Mouse (Mus musculus) c-Kit-positive CD71-negative TER-119-negative erythroid progenitor cells, embryonic 14.5 days (primary cell): ENCODE measurements at regions not wholly inside any gene's neighbourhood (a gene's known extent, or its start where the extent isn't known, plus 50 kb on each side); places are given as distances from the start of the nearest gene placed in this dataset.

ENCODE experiments used
- DNase-seq: peaks from one replicate; pipeline ENCODE4 v3.0.0-alpha.2; 2013; ENCODE audit warnings: low read depth

DNA sequence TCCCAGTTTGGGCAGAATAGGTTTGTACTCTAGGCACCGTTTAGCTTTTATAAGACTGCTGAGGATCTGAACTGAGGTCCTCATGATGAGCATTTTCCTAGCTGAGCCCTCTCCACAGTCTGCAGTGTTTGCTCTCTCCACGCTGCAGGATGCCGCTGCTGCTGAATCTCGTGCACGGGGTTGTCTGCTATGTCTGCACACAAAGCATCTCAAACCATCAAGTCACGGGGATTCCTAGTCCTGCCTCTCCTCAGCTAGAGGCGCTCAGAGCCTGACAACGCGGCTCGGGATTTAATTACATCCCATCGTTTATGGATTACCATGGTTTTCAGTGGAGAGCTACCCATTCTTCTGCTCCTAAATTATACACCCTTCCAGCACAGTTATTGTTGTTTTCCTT, 175.6 kb downstream of the Rnf144b start:
- DNase-seq, result no peak

DNA sequence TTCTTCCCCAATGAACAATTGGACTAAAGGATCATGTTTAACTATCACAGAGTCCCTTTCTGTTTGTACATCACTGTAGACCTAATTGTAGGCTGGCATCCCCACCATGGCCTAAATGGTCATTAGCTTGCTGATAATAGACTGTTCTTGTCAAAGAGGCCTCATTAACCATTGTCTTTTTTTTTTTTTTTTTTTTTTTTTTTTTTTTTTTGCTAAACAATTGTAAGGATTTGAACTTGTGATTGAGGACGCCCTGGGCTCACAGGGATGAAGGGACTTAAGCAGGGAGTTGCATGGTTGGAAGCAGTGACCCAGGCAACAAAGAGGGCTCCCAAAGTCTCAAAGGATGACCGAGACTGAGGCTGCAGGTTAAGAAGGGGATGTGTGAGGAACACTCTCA, 178.0 kb downstream of the Rnf144b start:
- no peak for DNase-seq

DNA sequence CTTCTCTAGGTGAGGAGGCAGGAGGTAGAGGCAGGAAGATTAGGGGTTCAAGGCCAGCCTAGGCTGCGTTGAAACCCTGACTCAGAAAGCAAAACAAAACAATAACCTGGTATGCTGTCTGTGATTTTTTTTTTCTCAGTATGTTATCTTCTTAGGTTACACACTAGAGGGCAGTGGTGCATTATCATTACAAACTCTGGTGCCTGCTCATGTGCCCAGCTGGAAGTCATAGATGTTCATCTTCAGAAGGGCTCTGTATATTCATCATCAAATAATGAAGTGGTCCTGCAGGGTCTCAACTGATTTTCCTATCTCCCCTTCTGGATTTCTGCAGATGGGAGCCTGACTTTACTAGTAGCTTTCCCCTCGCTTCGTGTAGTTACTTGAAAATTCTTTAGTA, 178.6 kb downstream of the Rnf144b start:
- no peak for DNase-seq

DNA sequence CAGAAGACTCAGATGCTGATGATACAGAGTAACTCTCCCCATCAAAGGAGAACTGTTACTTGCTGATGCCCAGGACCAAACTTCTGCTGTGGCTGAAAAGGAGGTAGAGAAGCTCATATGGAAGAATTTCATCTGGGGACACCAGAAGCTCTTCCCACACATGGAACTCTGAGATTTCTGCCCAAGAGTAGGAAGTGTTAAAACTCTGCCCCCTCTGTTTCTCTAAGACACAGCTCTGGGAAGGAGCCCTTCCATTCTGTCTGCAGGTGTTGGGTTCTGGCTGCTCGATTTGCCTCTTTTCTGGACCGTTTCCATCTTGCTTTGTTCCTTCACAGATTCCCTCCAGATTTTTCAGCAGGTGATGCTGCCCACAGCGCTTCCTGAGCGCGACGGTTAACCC, 187.0 kb downstream of the Rnf144b start:
- no peak for DNase-seq

DNA sequence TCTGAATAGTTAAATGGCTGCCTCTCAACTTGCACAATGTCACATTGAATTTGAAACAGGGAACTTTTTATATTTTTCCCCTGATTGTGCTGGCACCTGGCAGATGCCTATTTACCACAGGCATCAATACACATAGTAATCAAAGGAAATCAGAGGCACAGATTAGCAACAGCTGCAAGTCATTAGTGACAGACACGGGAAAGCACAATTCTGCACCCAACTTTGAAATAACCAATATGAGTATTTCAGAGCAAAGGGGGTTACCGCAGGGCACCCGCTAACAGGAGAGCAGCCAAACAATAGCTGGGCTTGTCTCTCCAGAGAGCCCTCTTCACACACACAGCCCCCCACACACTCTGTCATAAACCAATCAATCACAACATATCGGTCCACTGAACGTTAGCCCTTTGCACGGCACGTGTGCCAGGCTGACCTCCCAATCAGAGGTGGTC, 188.3 kb downstream of the Rnf144b start:
- DNase-seq, result no peak

DNA sequence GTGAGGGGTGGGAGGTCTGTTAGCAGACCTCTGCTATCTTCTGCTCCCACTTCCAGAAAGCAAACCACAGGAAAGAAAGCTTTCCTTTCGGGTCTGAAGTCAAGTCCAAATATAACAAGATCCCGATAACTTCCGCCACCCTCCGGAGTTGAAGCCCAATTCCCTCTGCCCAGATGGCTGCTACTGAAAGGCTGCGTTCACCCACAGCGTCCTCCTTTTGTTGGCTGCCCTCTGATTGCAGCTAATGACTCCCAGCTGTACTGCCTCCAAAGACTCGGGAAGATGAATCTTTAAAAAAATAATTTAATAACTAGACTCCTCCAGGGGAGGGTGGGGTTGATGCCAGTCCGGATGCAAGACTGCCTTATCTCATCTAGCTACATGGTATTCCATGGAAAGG, 197.1 kb downstream of the Rnf144b start:
- no peak for DNase-seq

DNA sequence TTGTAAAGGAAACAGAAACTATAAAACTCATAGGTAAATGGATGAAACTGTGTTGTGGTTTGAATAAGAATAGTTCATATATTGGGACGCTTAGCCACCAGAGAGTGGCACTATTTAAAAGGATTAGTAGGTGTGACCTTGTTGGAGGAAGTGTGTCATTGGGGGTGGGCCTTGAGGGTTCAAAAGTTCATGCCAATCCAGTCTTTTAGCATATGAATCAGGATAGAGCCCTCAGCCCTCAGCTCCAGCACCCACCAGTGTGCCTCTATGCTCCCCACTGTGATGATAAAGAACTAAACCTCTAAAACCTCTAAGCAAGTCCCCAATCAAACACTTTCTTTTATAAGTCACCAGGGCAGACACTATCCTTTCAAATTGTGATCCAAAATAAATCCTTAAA, 199.4 kb downstream of the Rnf144b start:
- no peak for DNase-seq

DNA sequence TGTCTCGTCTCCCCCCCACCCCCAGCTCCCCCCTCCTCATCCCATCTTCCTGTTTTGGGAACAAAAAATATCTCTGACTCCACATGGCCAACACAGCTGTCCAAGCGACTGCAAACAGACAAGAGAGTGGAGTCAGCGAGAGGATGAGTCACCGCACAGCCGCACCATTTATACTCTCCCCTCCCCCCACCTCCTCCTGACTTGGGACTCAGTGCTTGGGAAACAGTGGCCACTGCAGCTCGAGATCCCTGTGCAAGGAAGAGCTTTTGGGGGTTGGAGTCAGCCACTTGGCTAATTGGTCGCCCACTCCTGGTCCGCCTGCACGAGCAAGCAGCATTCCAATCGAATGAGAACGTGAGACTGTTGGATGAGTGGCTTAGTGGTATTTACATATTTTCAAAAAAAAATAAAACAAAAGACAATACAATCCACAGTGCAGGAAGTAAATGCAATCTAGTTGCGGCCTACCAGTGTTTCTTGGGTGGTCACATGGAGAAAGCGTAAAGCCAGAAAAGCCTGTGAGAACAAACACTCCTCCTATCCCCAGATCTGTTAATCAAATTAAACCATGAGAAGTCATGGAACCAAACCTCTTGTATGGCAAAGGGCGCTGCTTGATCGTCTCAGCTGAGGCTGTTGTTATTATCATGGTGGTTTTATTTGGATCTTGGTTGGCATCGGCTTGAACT, 213.7 kb downstream of the Rnf144b start:
- DNase-seq, result no peak

DNA sequence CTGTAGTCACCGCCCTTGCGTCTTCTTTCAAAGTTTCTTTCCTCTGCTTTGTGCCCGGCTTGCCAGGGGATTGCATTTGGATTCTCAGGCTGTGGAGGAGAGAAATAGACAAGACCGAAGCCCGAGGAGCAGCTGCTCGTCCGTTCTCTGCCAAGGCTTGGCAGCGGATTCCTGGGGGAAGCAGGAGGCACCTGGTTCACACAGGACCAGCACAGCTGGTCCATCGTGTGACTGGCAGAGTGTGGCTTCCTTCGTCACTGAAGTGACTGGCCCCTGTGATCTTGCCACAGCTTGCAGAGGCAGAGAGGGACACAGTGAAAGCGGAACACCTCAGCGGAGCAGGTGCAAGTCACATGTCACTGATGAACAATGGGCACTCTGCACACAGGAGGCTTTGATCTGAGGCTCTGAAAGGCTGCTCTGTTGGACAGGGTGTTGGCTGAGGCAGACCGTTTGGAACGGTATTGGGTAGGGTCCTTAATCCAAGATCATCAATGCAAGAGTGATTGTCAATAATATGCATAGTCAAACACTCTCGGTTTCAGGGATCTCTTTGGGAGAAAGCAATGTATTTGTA, 214.5 kb downstream of the Rnf144b start:
- DNase-seq, result no peak

DNA sequence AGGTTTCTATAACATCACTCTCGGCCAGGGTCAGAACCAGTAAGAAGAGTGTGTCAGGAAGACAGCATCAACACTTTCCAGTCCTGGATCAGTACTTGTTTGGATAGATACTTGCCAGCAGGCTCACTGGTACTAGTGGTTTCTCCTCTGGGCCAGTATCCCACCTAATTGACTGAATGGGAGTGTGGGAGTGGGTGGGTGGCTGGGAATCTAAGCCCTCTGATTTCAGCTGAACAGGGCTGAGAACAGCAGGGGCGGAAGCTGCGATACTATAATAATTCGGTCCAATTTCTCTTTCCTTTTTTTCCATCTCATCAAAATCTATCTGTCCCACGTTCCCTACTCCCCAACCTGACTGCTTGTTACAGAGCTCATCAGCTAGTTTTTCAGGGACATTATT, 217.0 kb downstream of the Rnf144b start:
- DNase-seq, result no peak

DNA sequence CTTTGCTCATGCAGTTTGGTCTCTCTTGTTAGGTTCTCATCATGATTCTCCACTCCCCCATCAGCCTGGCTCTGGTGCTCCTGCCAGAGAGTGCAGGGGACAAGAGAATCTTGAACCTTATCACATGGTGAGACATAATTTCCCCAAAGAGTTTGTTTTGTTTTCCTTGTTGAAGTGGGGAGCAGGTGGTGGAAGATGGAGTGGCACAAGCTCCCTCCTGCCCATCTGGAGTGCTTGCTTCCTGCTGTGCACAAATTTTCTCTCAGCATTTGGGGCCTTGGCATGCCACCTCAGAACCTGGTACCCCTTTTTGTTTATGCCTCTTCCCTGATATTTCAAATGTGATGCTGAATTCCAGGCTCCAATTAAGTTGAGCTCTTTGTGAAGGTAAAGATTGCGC, 219.9 kb downstream of the Rnf144b start:
- DNase-seq, result no peak

DNA sequence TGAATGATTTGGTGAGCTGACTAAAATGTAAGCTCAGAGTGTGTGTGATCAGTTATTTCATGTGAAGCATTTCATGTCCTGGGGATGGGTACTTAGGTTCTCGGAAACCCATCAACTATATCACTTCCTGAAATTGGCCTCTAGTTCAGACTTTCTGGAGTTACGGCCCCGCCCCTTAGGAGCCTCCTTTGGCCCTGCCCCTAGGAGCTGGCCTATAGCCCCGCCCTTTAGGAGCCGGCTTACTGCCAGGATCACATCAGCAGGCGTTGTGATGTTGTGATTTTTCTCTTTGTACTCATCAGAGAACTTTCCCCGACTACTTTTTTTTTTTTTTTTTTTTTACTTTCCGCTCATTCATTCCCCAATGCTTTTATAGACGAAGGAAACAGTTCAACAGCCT, 223.1 kb downstream of the Rnf144b start:
- peak; percentile 6 for DNase-seq

DNA sequence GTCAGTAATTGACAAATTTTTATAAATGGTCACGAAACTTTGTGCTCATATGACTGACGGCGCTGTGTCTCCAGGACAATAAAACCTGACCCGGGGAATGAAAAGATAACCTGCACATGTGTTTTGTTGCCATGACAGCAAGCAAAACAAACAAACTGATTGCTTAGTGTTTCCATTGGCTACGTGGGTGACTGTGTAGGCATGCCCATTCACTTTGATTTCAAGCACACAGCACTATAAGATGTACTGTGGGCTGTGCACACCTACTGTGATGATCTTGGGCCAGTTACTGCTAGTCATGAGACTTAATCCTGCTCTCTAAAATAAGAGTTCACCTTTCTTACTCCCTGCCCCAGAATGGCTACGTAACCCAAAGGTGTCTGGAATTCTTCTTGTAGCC, 225.4 kb downstream of the Rnf144b start:
- no peak for DNase-seq

DNA sequence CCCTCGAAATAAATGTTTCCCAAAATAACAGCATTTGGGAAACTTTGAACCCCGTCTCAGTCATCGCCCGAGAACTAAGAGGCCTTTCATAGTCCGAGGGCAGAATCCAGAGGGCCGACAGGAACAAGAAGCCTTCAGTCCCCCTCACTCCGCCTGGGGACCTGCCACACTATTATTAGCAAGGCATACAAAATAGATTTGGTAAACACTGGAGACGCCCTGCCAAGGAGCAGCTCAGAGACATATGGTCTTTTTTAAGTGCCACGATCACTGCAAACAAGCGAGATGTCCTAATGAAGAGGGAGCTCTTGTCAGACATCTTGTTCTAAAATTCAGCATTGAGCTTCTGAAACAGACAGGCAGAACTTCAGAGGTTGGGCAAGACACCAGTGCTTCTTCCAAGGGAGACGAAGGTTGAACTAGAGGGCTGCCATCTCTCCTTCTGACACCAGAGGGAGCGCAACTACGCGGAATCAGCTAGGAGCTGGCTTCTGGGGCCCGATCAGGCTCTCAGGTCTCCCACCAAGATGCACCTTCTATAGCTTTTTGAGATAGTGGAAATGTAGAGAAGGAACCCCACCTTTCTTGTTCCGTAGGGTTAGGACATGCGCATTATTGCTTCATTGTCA, 226.2 kb downstream of the Rnf144b start:
- DNase-seq, result peak; percentile 18

DNA sequence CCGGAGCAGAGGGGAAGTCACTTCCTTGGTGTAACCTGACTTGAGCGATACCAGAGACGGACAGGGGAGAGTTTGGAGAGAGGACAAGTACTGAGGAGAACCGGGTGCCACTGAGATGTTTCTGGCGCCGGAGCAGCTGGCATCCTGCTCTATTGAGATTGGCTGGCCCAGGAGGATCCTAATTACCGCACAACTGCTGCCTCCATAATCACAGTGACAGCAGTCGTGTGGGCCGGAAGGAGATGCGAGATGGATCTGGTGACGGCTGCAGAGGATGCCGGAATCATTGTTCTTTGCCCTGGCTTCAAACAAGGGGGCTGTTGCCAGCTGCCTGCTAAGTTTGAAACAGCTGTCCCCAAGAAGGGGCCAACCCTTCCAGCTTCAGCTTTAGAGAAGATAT, 232.0 kb downstream of the Rnf144b start:
- DNase-seq, result no peak

DNA sequence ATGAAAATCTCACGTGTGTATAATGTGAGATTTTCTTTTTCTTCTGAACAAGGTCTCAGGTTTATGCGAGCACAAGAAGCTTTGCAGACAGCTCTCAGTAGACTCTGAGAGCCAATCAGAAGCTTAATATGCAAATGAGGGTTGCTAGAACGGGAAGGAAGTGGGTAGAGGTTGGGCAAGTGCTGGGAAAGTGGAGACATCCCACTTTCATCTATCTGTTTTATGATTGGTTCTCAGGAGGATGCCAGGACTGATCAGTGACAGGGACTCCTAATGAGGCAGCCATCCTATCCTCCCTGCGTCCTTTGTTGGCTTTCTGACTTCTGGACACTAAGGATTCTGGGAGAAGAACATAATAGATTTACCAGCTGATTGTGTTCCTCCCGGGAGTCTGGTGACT, 232.7 kb downstream of the Rnf144b start:
- DNase-seq, result peak; percentile 6

DNA sequence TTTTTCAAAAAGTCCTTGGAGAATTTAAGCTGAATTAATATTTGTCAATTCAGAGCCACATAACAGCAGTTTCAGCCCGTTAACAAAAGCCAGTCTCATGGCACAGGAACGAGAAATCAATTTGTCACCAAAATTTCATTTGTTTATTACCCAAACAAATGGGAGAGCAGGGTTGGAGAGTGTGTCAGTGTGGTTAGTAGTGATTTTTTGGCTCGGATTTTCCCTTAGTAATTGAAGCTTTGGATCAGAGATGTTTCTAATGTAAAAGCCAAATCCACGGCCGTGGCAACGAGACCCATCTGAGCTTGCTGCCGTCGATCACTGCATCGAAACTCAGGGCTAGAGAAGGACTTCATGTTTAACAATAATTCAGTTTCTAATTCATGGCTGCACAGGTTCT, 236.5 kb downstream of the Rnf144b start:
- DNase-seq, result no peak

DNA sequence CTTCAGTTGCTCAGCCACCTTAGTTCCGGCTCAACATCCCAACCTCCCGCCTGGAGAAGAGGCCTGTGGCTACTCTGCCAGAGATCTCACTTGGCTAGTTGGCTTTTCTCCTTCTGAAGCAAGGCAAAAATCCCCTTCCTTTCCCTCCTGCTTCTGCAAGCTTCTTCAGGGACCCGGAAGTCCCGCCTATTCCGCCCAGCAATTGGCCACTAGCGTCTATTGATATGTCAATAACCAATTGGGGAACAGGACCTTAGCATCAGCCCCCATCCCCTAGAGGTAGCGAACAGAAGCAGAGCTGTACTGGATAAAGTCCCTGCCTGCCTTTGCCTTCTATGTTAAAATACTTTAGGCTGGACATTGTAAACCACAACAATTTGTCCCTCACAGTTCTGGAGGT, 243.3 kb downstream of the Rnf144b start:
- no peak for DNase-seq

DNA sequence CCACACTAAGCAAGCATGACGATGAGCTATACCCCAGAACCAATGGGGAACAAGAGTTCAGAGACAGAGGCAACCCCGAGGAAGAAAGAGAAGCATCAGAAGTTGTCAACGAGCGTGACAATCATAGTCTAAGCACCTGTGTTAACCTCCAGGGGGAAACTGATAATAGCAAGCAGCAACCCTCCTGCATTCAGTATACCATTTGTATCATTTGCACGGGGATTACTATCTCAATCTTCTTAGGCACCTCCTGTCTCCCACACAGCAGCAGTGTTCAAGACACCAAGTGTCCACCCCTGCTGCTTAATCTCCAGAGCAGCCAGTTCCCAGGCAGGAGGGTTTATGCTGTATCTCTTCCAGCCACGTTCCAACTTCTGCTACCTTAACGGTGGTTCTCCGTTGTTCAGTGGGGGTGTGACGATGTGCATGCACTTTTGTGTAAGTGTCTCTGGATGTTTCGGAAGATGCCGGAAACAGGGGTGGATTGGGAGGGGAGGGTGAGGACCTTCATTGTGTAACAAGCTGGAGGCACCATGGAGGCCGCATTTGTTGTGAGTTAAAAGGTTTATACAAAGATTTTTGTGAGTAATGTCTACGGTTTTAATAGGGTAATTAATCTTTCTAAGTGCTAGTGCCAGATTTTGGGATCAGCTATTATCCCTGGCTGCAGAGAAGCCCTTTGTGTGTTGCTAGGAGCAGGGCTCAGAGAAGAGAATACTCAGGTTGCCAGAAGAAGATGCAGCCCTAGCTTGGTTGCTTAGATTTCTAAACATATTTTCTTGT, 245.8 kb downstream of the Rnf144b start:
- no peak for DNase-seq

DNA sequence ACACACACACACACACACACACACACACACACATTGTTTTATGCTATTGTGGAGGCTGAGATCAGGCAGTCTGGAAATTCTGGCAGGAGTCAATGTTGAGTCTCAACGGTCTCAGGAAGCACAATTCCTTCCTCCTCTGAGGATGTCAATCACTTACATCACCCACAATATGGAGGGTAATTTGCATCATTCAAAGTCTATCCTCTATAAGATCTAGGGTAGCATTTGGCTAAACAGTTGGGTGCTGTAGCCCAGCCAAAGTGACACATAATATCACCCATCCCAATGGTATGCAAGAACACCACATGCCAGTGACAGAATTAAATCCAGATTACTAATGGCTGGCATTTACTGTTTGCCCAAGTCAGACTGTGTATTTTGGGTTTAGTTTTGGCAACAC, 252.1 kb downstream of the Rnf144b start:
- no peak for DNase-seq

DNA sequence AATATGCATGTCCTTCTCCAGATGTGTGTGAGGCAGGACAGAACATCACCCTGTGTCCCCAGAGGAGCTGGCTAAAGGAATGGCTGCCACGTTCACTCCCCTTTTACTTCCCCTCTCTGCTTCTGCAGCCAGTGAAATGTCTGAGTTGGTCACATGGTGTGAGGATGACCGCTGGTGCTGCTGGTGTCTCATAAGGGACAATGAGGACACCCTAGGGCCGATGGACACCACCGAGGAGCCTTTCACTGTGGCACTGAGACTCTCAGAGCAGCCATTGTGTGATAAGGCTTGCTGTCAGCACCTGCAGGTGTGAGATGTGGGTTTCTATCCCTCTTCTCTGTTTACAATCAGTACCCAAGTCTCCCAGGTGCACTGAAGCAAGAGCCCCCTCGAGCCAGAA, 268.6 kb downstream of the Rnf144b start:
- no peak for DNase-seq

DNA sequence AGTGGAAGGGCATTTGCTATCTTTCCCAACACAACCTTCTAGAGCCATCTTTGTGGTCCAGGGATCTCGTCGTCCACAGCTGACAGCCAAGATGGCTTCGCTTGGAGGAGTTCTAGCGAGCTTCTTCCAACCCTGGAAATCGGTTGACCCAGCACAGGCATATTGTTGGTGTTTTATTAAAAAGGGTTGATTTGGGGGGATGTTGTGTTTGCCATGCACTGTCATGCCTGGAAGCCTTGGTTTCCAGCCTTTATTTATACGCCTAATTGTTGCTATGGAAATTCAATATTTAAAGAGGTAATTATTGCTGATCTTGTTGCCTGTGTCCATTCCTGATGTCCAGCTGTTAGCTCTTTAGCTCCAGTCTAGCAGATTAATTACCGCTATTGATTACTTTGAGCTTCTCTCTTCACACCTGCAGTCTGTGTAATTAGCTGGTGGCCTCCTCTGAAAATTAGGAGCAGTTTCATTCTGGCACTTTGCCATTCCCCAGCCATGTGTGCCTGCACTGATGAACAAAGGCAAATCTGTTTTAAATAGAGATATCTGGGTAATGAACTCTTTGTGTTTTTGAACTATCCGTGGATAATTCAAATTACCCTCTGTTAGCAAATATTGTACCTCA, 275.4 kb downstream of the Rnf144b start:
- DNase-seq, result no peak

DNA sequence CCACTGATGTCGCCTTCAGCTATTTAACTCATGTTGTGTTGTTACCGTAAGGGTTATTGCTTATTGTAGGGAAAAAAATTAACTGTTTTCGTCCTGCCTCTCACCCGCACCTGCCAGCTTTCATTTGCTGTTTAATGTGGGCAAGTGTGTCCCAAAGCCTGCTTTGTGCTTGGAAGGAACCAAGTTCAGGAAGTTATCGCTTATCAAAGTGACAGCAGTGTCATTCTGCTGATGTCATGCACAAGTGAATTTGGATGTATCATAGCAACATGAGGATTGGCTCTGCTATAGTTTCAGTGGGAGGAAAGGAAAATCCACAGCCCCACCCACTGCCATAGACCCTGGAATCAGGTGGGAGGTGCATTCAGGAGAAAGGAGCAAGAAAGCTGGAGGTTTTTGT, 276.5 kb downstream of the Rnf144b start:
- no peak for DNase-seq
